Mouse (Mus musculus) adrenal gland, adult 18-20 months (tissue): Measurements from ENCODE around the gene Hist1h2bp. TPM values are rescaled to one million over a fixed set of nuclear protein-coding genes. Genes with fewer than 3 reads are reported as not detected.
"Not testable (repeated sequence)": the region's sequence is repeated elsewhere in the genome, so short reads cannot be mapped to it uniquely, and the experiment has no call there.

Experiments
- DNase-seq, 2 experiments: peaks; one replicate each; pipeline ENCODE4 v3.0.0; 2021 to 2022; ENCODE audit warnings: low spot score in 2 of 2
- microRNA-seq, 2 experiments: library from miRNA; unstranded; fragments of <30 nt; microRNA quantifications; one replicate each; pipeline ENCODE4 v1.2.0; 2021; ENCODE audit warnings: borderline number of aligned reads in 2 of 2
- total RNA-seq, 2 experiments: library from RNA; stranded (reverse); gene quantifications; 1 replicate in 1 of 2; 2 replicates in 1 of 2; pipeline ENCODE4 v1.2.3; 2021

Hist1h2bp gene
- total RNA-seq, 2 experiments from 2014 or later = 5.8 to 8.9 TPM

DNA sequence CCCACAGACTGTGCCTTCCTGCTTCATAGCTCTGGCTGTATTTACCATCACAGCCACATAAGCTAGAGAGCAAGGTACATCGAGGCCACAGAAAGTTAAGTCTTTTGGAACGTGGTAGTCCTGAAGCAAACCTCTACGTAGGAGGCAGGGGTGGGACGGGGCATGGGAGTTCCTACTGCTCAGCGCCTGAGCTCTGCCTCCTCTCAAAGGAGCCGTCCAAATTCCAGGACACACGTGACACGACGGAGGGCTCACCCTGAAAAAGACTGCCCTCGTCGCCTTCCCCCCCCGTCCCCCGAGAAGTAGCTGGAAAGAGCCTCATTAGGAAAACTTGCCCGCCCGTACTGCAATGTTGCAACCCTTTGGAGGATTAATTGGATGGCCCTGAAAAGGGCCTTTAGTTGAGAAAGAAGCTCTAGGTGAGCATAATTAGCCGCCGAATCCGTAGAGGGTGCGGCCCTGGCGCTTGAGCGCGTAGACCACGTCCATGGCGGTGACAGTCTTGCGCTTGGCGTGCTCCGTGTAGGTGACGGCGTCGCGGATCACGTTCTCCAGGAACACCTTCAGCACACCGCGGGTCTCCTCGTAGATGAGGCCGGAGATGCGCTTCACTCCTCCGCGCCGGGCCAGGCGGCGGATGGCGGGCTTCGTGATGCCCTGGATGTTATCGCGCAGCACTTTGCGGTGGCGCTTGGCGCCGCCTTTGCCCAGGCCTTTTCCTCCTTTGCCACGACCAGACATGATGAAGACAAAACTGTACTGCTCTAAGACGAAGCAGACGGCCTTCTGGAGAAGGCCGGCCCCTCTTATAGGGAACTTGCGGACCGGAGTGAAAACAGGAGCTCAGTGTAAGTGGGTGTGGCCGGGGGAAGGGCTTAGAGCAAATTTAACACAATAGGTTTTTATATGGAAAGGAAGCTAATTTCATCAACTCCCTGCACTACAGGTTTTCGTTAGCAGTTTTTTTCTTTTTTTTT lies 44.4 kb downstream of the Hist1h2bp start, which contains the start of gene Hist1h4n:
TSS of gene Hist1h4n (minus strand) at position 779 of the 977 bp plus-strand sequence.
- DNase-seq = peak in 1 of 2 experiments; percentile 20

DNA sequence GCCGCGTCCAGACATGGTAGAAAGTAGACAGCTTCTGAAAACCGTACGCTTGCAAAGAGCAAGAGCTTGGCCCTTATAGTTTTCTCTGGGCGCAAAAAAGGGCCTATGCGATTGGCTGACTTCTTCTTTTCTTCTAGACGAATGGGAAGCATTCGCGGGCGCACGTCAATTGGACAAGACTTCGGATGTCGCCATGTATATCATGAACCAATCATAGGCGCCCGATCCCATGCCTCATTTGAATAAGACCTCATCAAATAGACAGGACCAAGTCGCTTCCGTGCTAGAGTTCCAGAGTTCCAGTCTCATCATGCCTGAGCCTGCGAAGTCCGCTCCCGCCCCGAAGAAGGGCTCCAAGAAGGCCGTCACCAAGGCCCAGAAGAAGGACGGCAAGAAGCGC lies 46.2 kb downstream of the Hist1h2bp start, which contains the start of the genes Hist1h2ap and Hist1h2br:
TSS of gene Hist1h2ap (minus strand) at position 47 of the 400 bp plus-strand sequence.
TSS of gene Hist1h2br (plus strand) at position 283 of the 400 bp plus-strand sequence.
- not testable (repeated sequence) for DNase-seq

Small RNA genes lying within 50 kb of the gene (microRNA-seq; reads per million reads assigned to microRNA genes)
- 0 reads per million in 2 experiments for gene Gm19658
- gene Gm44346 = 0 reads per million in 2 experiments
- gene Gm44454 = 0 reads per million in 2 experiments
- gene Gm44466 = 0 reads per million in 2 experiments

Other genes with a start within 250 kb of the Hist1h2bp start
- not detected for gene Olfr1366, start 244.7 kb upstream of the Hist1h2bp start, total RNA-seq
- not detected for gene Olfr1535, start 227.6 kb upstream of the Hist1h2bp start, total RNA-seq
- not detected for gene Olfr1364, start 205.7 kb upstream of the Hist1h2bp start, total RNA-seq
- gene Olfr1362, start 173.4 kb upstream of the Hist1h2bp start, total RNA-seq = not detected
- gene Olfr11, start 144.9 kb upstream of the Hist1h2bp start, total RNA-seq = not detected
- gene Olfr1361, start 124.1 kb upstream of the Hist1h2bp start, total RNA-seq = not detected
- gene Olfr1360, start 110.1 kb upstream of the Hist1h2bp start, total RNA-seq = not detected
- gene Olfr1359, start 89.3 kb upstream of the Hist1h2bp start, total RNA-seq = not detected
- 10 to 100 TPM; 21.3 to 23.3 TPM for gene Hist1h2bl, start 71.3 kb upstream of the Hist1h2bp start, total RNA-seq
- 10 to 100 TPM; 21.4 to 30.6 TPM for gene Hist1h2ai, start 71.0 kb upstream of the Hist1h2bp start, total RNA-seq
- 10 to 100 TPM; 25.1 to 28.5 TPM for gene Hist1h3h, start 69.8 kb upstream of the Hist1h2bp start, total RNA-seq
- 1 to 10 TPM; 5.2 to 5.8 TPM for gene Hist1h2bm, start 65.4 kb upstream of the Hist1h2bp start, total RNA-seq
- 1 to 10 TPM; 5.4 TPM for gene Hist1h4j, start 52.4 kb upstream of the Hist1h2bp start, total RNA-seq
- gene Hist1h4k, start 37.0 kb upstream of the Hist1h2bp start, total RNA-seq = 10 to 100 TPM; 76.7 to 88.9 TPM
- gene Hist1h2ak, start 33.6 kb upstream of the Hist1h2bp start, total RNA-seq = 1 to 10 TPM; 7.9 to 8.1 TPM
- gene Hist1h2bn, start 33.3 kb upstream of the Hist1h2bp start, total RNA-seq = 10 to 100 TPM; 11.4 to 15.3 TPM
- 10 to 100 TPM in 1 of 2 experiments, 1 to 10 TPM in 1; 8.8 to 12.2 TPM for gene Hist1h1b, start 6.8 kb upstream of the Hist1h2bp start, total RNA-seq
- gene Hist1h3i, start 4.1 kb upstream of the Hist1h2bp start, total RNA-seq = 10 to 100 TPM; 21.8 to 29.9 TPM
- 1 to 10 TPM; 2.5 to 4.4 TPM for gene Hist1h2an, start 243 bp upstream of the Hist1h2bp start, total RNA-seq
- 10 to 100 TPM; 45.1 to 68.5 TPM for gene Hist1h2bq, start 22.7 kb downstream of the Hist1h2bp start, total RNA-seq
- 10 to 100 TPM in 1 of 2 experiments, 1 to 10 TPM in 1; 3.6 to 44.2 TPM for gene Hist1h2ao, start 23.0 kb downstream of the Hist1h2bp start, total RNA-seq
- 100 to 1,000 TPM; 185 to 195 TPM for gene Hist1h4m, start 24.3 kb downstream of the Hist1h2bp start, total RNA-seq
- gene Hist1h4n, start 44.7 kb downstream of the Hist1h2bp start, total RNA-seq = 10 to 100 TPM; 33.0 to 84.6 TPM
- 10 to 100 TPM in 1 of 2 experiments, 1 to 10 TPM in 1; 8.6 to 29.1 TPM for gene Hist1h2ap, start 46.0 kb downstream of the Hist1h2bp start, total RNA-seq
- gene Hist1h2br, start 46.3 kb downstream of the Hist1h2bp start, total RNA-seq = 10 to 100 TPM; 43.9 to 68.8 TPM
- gene Zfp184, start 157.6 kb downstream of the Hist1h2bp start, total RNA-seq = 1 to 10 TPM in 1 of 2 experiments, under 1 TPM in 1; 0.80 to 1.5 TPM
- not detected for gene Pom121l2, start 193.7 kb downstream of the Hist1h2bp start, total RNA-seq
- gene Prss16, start 222.3 kb downstream of the Hist1h2bp start, total RNA-seq = under 1 TPM in 1 of 2 experiments, not detected in 1; 0.96 TPM
- 10 to 100 TPM in 1 of 2 experiments, not detected in 1; 16.5 TPM for gene Hist1h2ah, start 248.1 kb downstream of the Hist1h2bp start, total RNA-seq
- 10 to 100 TPM; 18.0 to 23.9 TPM for gene Hist1h2bk, start 248.4 kb downstream of the Hist1h2bp start, total RNA-seq